Mouse (Mus musculus): ENCODE data around the gene Mrpl52. TPM values are rescaled to one million over a fixed set of nuclear protein-coding genes. Genes with fewer than 3 reads are reported as not detected.

Mrpl52 gene
- polyA plus RNA-seq, 1 experiment from 2014 or later, result 282 TPM

- WGBS, result 92% methylated on average over 5 of the region's 5 CpGs
- 0 out of 2 replicates have a peak, but pooled peaks cover 2% of the 10 kb centered on the region for H3K36me3 ChIP-seq
- no peaks in the 10 kb centered on the region for H3K9me3 ChIP-seq
- H3K4me1 ChIP-seq, result peaks cover 62% of the 10 kb centered on the region
- ATAC-seq (replicated peaks), result no peak
- no peak overlapping the region for H3K27ac ChIP-seq (replicated peaks)
- H3K4me2 ChIP-seq (replicated peaks), result no peak overlapping the region
- no peak overlapping the region for H3K4me3 ChIP-seq
- no peak overlapping the region for H3K9ac ChIP-seq (replicated peaks)
- H3K27me3 ChIP-seq, result no peaks in the 10 kb centered on the region
These were observed 1.7 kb downstream of the Mrpl52 start for GRCm38 (mm10) chr14:54428421-54428820.

DNA sequence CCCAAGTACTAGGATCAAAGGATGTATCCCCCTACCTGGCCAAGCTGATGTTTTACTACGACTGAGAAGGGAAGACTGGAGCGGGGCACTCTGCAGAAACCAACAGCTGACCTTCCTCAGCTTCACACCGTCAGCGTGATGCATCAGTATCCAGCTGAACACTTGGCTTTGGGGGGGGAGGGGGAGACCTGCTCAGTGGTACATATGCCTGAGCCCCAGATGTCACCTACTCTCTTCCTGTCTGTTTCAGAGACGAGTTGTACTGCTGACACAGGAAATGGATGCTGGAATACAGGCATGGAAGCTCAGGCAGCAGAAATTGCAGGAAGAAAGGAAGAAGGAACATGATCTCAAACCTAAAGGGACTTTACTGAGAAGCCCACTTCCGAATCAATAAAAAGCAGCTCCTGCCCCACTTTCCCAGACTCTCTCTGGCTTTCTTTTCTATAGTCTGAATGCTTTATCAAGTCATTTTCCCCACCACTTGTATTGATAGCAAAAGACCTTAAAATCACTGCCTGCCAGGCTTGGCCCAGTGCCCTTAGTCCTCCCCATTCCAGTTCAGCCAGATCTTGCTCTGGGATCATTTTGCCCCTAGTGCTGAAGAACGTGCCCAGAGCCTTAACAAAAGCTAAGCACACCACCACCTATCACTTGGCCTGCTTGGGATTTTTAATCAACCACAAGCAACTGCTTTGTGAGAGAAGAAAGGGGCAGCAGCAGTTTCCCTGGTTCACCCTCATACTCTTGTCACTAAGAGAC is 2.8 kb downstream of the Mrpl52 start:
- Histone ChIP-seq H3K4me2 (replicated peaks) (peak overlapping the region; percentile 67; the same call in 1 of the 2 replicates), H3K4me3 (no peak overlapping the region; the same call in 1 of the 2 replicates), H3K9ac (replicated peaks) (no peak overlapping the region)

GRCm38 (mm10) chr14:54430406-54431145 is 3.9 kb downstream of the Mrpl52 start:
- Histone ChIP-seq H3K4me3 (peak overlapping the region; percentile 59), H3K36me3 (0 out of 2 replicates have a peak, but pooled peaks cover 2% of the 10 kb centered on the region), H3K9me3 (no peaks in the 10 kb centered on the region), H3K4me1 (peaks cover 69% of the 10 kb centered on the region), H3K4me2 (replicated peaks) (peak overlapping the region; percentile 67), H3K9ac (replicated peaks) (peak overlapping the region; percentile 69), H3K27me3 (no peaks in the 10 kb centered on the region), H3K27ac (replicated peaks) (peak overlapping the region; percentile 88)
- no peak for ATAC-seq (replicated peaks)
- 4% methylated on average over 18 of the region's 18 CpGs for WGBS

More for the DNA sequence above, 2.8 kb downstream of the Mrpl52 start:
- Histone ChIP-seq H3K36me3 (0 out of 2 replicates have a peak, but pooled peaks cover 2% of the 10 kb centered on the region), H3K27ac (replicated peaks) (peak overlapping the region; percentile 88), H3K9me3 (no peaks in the 10 kb centered on the region), H3K4me1 (peaks cover 71% of the 10 kb centered on the region), H3K27me3 (no peaks in the 10 kb centered on the region)
- WGBS, result 58% methylated on average over 7 of the region's 7 CpGs
- ATAC-seq (replicated peaks), result no peak

DNA sequence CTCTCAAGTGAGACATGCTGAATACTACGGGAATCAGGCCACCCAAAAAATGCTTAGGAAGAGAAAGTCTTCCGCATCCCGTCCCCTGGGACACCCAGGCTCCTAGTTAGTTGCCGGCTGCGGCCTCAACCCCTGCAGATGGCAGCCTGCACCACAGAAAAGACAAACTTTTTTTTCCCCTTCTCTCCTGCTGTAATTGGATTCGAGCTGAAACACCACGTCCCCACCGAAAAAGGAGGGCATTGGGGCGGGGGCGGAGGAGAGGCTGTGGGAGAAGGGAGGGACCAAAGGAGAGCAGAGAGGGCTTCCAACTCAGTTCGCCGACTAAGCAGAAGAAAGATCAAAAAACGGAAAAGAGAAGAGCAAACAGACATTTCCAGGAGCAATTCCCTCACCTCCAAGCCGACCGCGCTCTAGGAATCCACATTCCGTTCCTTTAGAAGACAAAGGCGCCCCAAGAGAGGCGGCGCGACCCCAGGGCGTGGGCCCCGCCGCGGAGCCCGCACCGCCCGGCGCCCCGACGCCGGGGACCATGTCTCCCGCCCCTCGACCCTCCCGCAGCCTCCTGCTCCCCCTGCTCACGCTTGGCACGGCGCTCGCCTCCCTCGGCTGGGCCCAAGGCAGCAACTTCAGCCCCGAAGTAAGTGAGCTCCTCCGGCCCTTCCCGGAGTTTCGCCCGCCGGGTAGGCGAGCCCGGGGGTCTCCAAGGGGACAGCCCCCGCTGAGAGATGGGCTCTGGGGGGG is 4.8 kb downstream of the Mrpl52 start, which contains the start of gene Mmp14:
Gene Mmp14, plus strand, starts transcription at position 279 of the 744 bp plus-strand sequence.
- Histone ChIP-seq H3K36me3 (0 out of 2 replicates have a peak, but pooled peaks cover 2% of the 10 kb centered on the region), H3K4me3 (peak within 1 kb of the TSS; percentile 59), H3K4me2 (replicated peaks) (peak within 1 kb of the TSS; percentile 67), H3K4me1 (peaks cover 64% of the 10 kb centered on the region), H3K9me3 (no peaks in the 10 kb centered on the region), H3K27ac (replicated peaks) (peak within 1 kb of the TSS; percentile 88), H3K9ac (replicated peaks) (peak within 1 kb of the TSS; percentile 69), H3K27me3 (no peaks in the 10 kb centered on the region)
- under 1% methylated on average over 45 of the region's 49 CpGs for WGBS
- peak; percentile 41 for ATAC-seq (replicated peaks)

DNA sequence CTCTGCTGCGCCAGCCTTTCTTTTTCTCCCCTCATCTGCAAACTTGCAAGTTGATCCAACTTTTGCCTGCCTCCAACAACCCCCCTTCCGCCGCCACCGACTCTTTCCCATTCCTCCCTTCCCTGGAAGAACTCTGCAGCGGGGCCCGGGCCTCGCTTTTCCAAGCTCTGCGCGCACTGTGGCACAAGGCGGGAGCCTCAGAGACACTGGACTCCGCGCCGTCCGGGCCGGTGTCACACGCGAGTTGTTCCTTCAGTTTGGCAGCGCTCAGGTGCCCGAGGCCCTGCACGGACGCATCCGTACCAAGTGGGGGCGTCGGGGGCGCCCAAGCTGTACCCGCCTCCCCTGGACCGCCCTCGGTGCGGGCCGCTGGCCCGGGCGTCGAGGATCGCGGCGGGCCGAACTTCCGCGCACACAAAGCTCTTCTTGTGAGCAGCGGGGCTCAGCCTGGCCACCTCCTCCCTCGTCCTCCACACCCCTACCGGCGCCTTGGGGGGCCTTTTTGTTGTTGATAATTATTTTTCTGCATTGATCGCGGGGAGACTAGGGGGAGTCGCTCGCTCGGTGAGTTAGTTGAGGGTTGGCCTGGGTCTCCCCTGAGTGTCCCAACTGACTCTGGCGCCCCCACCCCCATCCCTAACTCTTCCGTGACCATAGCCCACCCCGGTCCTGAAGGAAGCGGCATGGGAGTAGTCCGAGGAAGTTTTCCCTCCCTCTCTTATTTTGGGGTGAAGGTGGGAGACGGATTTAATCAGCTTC is 5.5 kb downstream of the Mrpl52 start:
- H3K4me2 ChIP-seq (replicated peaks), result peak overlapping the region; percentile 67
- H3K9me3 ChIP-seq, result no peaks in the 10 kb centered on the region
- peak overlapping the region; percentile 88 for H3K27ac ChIP-seq (replicated peaks)
- 0 out of 2 replicates have a peak, but pooled peaks cover 2% of the 10 kb centered on the region for H3K36me3 ChIP-seq
- peak overlapping the region; percentile 69 for H3K9ac ChIP-seq (replicated peaks)
- peak overlapping the region; percentile 59 for H3K4me3 ChIP-seq
- no peaks in the 10 kb centered on the region for H3K27me3 ChIP-seq
- 2% methylated on average over 54 of the region's 54 CpGs for WGBS
- peak; percentile 29 for ATAC-seq (replicated peaks)
- H3K4me1 ChIP-seq, result peaks cover 63% of the 10 kb centered on the region

GRCm38 (mm10) chr14:54432837-54433830 is 6.4 kb downstream of the Mrpl52 start:
- peaks cover 54% of the 10 kb centered on the region for H3K4me1 ChIP-seq
- 0 out of 2 replicates have a peak, but pooled peaks cover 2% of the 10 kb centered on the region for H3K36me3 ChIP-seq

DNA sequence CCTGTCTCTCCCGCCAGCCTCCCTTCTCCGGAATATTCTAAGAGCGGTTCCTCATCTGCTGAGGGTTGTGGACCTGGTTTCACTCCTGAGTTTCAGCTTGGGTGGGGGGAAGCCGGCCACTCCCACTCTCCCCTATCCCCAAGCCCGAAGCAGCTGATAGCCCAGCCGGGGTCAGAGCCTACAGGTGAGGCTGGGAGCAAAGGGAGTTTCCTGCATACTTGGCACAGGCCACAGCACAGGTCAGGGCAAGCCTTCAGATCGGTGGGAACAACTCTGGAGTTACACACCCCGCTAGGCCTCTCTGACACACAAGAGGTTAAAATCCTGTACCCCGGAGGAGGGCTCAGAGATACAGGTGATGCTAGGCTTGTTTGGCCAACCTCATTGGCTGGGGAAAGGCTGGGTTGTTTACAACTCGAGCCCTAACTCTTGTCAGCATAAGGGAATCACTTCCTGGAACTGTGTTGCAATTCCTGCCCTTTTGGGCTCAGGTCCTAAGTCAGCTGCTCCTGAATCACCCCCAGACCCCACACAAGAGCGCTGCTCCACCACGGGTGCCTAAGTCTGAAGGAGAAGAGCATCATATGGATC is 7.3 kb downstream of the Mrpl52 start:
- no peak overlapping the region for H3K9ac ChIP-seq (replicated peaks)
- H3K4me1 ChIP-seq, result peaks cover 51% of the 10 kb centered on the region
- peak overlapping the region; percentile 88 for H3K27ac ChIP-seq (replicated peaks)
- ATAC-seq (replicated peaks), result no peak
- peak overlapping the region; percentile 67 for H3K4me2 ChIP-seq (replicated peaks)
- H3K9me3 ChIP-seq, result no peaks in the 10 kb centered on the region
- no peaks in the 10 kb centered on the region for H3K27me3 ChIP-seq
- 0 out of 2 replicates have a peak, but pooled peaks cover 3% of the 10 kb centered on the region for H3K36me3 ChIP-seq
- 67% methylated on average over 12 of the region's 12 CpGs for WGBS
- H3K4me3 ChIP-seq, result peak overlapping the region; percentile 59

More at GRCm38 (mm10) chr14:54432837-54433830, 6.4 kb downstream of the Mrpl52 start:
- Histone ChIP-seq H3K4me3 (peak overlapping the region; percentile 59), H3K27me3 (no peaks in the 10 kb centered on the region), H3K9ac (replicated peaks) (peak overlapping the region; percentile 69), H3K9me3 (no peaks in the 10 kb centered on the region), H3K27ac (replicated peaks) (peak overlapping the region; percentile 88), H3K4me2 (replicated peaks) (peak overlapping the region; percentile 67)
- 36% methylated on average over 17 of the region's 17 CpGs for WGBS
- peak; percentile 29 for ATAC-seq (replicated peaks)

- WGBS, result 92% methylated on average over 11 of the region's 11 CpGs
- Histone ChIP-seq H3K4me2 (replicated peaks) (no peak overlapping the region), H3K9ac (replicated peaks) (no peak overlapping the region), H3K36me3 (0 out of 2 replicates have a peak, but pooled peaks cover 7% of the 10 kb centered on the region), H3K9me3 (no peaks in the 10 kb centered on the region), H3K27me3 (no peaks in the 10 kb centered on the region), H3K4me3 (no peak overlapping the region), H3K27ac (replicated peaks) (no peak overlapping the region), H3K4me1 (peaks cover 38% of the 10 kb centered on the region)
- no peak for ATAC-seq (replicated peaks)
These were observed 8.6 kb downstream of the Mrpl52 start for GRCm38 (mm10) chr14:54435194-54435918.

DNA sequence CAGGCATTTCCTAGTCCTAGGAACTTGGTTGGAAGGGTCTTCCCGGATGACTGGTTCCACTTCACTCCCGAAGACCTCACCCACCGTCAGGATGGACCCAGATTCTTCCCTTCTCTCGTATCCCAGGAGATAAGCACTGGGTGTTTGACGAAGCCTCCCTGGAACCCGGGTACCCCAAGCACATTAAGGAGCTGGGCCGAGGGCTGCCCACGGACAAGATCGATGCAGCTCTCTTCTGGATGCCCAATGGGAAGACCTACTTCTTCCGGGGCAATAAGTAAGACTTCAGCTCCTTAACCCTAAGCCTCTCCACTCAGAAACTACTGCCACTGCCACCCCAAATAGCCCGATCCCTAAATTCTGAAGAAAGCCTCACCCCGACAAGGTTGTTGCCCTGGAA is 12.4 kb downstream of the Mrpl52 start:
- H3K4me1 ChIP-seq, result peaks cover 2% of the 10 kb centered on the region; the same call in 1 of the 2 replicates
- H3K9ac ChIP-seq (replicated peaks), result no peak overlapping the region
- H3K4me2 ChIP-seq (replicated peaks), result no peak overlapping the region
- H3K27me3 ChIP-seq, result no peaks in the 10 kb centered on the region
- no peak overlapping the region for H3K27ac ChIP-seq (replicated peaks)
- 78% methylated on average over 12 of the region's 12 CpGs for WGBS
- no peak for ATAC-seq (replicated peaks)
- no peaks in the 10 kb centered on the region for H3K9me3 ChIP-seq
- H3K36me3 ChIP-seq, result peaks cover 7% of the 10 kb centered on the region; the same call in 1 of the 2 replicates
- no peak overlapping the region for H3K4me3 ChIP-seq
